Mouse (Mus musculus) heart, postnatal 0 days (tissue): ENCODE measurements around the gene Kcne1.

Experiments used
- CTCF ChIP-seq: IDR thresholded peaks from 2 replicates; pipeline ENCODE4 v1.5.1; 2016; ENCODE audit warnings: antibody characterized with exemption, control low read depth, low read depth
- EP300 ChIP-seq: IDR thresholded peaks from 2 replicates; pipeline ENCODE4 v1.6.1; 2016; ENCODE audit warnings: antibody characterized with exemption, low read depth

- TF ChIP-seq EP300 (no peak), CTCF (no peak)
Observed at GRCm38 (mm10) chr16:92387692-92388091, 28.4 kb upstream of the Kcne1 start.
